Mouse (Mus musculus): ENCODE data around the gene Orai3.

Gene Orai3

DNA sequence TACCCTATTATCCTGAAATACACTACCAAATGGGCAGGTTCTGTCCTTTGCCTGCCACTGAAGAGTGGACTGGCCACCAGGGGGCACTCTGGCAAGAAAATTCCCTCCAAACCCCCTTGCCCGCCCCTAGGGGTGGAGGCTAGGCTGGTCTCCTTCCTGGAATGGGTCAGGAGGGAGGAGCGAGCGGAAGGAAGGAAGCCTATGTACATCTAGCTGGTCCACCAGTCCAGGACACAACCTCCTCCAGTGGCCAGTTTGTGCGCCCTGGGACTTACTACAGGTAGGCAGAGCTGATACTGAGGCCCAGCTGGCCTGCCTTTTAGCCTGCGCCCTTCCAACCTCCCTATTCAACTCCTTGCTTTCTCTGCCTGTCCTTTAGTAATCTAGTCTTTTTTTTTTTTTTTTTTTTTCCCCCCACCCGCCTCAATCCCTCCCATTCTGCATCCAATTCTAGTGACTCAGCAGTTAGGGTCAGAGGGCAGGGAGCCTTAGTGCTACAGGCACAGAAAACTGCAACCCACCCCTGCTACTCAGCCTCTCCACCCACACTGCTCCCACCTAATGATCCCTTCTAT is 30.9 kb downstream of the Orai3 start, which contains the start of gene Hsd3b7:
Hsd3b7 (plus strand) TSS at position 170 of the 575 bp plus-strand sequence.
- peak; percentile 88 for DNase-seq

DNA sequence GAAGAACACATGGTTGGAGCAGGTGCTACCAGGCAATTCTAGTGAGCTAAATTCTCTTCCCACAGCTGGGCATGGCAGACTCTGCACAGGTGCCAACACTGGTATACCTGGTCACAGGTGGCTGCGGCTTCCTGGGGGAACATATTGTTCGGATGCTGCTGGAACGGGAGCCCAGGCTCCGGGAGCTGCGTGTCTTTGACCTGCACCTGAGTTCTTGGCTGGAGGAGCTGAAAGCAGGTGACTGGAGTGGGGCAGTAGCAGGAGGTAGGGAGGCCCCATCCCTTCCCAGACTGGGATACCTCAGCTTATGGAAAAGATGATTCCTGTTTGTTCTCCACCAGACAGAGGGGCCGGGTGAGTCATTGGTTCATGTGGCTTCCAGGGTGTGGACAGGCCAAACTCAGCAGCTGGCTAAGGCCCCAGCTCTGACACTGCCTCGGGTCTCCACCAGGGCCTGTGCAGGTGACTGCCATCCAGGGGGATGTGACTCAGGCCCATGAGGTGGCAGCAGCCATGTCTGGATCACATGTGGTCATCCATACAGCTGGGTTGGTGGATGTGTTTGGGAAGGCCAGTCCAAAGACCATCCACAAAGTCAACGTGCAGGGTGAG is 31.5 kb downstream of the Orai3 start:
- DNase-seq = peak; percentile 56

- peak; percentile 61 for DNase-seq
Measured at GRCm38 (mm10) chr7:127802313-127802712, 32.7 kb downstream of the Orai3 start.

DNA sequence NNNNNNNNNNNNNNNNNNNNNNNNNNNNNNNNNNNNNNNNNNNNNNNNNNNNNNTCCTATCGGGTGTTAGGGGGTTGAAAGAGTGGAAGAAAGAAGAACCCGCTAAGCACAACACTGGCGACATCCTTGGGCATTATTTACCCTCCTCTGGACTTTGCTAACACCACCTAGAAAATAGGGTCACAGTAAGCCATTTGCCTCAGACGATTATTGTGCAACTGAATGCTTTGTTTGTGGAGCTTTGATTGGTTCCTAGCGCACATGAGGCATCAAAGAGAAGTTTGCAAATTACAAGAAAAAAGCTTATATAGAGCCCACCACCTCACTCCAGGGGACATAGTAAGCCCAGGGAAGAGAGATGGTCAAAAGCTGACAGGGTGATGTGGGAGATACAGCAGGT is 39.2 kb downstream of the Orai3 start:
- no peak for DNase-seq

- no peak for DNase-seq
Measured at GRCm38 (mm10) chr7:127809846-127810245, 40.2 kb downstream of the Orai3 start.

DNA sequence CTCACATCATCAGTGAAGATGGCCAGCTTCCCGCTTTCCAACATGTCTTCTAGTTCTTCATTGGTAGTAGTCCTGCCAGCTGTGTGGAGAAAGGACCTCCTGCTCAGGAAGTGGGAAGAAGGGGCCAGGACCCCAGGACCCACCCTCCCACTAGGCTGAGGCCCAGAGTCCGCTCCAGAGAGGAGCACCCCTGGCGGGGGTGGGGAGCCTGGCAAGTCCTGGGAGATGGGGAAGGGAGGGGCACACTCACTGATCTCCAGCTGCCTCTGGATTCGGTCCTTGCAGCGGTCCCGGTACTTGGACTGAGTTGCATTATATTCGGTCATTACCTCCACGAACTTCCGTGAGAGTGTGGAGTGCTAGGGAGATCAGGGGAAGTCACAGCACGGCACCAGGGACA is 41.0 kb downstream of the Orai3 start:
- DNase-seq = no peak

DNA sequence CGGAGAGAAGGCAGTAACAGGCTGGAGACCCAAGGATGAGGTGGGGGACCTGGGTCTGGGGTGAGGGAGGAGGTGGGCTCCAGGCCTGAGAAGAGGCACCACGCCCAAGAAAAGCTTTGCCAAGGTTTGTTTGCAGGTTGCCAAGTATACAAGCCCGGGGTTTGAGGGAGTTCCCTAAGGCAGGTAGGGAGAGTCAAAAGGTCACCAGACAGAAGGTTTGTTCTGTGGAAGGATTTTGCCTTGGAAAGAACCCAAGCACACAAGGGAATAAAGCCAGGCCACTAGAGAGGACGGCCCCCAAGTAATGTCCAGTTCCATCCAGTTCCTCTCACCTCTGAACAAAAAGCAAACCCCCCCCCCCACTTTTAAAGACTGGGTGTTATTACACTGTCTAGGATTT is 41.6 kb downstream of the Orai3 start:
- DNase-seq = no peak

DNA sequence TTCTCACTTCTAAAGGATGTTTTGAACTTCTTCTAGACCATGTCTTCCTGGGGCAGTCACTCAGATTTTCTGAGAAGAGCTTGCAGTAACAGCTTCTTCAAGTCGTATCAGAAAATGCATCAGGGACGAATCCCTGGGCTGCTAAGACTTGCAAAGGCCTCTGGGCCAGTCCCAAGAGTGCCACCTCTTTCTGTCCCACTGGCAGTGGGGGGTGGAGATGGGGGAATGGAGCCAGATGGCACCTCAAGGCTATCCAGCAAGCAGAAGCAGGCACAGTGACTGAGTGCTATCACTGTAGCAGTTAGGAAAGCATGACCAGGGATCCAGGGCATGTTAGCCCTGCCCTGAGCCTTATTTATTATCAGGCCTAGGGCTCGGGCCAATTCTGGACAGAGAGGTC is 42.7 kb downstream of the Orai3 start:
- no peak for DNase-seq

- no peak for DNase-seq
Measured at GRCm38 (mm10) chr7:127813821-127814220, 44.2 kb downstream of the Orai3 start.

DNA sequence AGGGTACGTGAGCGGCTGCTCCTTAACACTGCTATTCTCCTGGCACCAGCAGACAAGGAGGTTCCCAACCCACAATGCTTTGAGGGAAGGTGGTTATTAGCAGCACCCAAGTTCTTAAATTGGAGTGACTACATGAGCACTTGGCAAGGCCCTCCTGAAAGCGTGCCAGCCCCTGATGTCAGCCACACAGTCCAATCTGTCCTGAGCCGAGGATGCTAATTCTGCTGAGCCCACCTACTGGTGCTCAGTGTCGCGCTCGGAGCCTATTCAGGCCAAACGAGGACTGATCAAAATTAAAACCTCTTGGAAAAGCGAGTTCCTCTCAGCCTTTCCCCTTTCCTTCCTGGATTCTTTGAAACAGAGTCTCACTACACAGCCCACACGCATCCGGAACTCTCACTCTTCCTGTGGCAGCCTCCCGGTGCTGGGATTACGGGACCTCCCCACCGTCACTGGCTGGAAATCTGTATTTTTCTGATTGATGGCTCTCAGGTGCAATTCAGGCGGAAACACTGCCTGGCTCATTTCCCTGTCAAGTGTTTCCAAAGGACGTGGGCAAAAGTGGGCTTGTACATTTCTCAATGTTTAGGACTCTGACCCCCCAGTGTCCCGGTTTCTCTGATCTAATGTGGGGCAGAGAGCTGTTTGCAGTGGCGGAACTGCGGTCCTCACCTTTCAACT is 44.8 kb downstream of the Orai3 start:
- peak; percentile 88 for DNase-seq

DNA sequence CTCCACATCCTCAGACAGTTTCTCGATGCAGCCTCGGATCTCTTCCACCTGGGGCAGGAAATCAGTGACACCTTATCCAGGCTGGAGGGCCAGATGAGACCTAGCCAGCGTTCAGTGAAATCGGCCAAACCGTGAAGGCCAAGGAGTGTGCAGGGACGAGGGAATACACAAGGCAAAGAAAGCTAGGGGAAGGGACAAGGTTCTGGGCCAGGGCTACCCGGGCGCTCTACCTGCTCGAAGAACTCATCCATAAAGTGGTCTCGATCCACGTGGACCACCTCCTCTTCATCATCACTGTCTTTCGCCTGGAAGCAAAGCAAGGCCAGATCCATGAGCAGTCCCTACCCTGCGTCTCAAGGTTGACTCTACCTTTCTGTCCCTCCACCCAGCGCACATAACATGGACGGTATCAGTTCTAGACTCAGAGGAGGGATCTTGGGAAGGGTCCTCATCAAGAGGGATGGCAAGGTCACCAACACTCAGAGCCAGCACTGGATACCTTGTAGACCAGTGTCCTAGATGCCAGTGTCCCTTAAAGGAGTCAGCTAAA is 45.6 kb downstream of the Orai3 start:
- no peak for DNase-seq

GRCm38 (mm10) chr7:127815954-127816821 is 46.6 kb downstream of the Orai3 start:
- peak; percentile 89 for DNase-seq

DNA sequence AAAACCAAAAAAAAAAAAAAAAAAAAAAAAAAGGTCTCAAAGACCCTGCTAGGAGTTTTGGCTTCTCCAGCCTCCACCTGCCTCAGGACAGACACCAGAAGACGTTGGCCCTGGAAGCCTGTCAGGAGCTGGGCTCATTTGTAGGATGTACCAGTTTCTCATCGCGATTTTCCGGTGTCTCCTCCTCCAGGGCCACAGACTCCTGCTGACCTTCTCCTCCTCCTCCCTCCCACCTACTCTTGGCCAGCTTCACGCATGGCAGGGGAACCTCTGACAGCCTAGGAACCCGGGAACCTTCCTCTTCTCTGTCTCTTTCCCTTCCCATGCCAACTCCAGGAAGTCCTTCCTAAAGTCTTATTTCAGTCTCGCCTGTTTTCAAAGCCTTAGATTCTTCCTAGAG is 47.4 kb downstream of the Orai3 start:
- no peak for DNase-seq

DNA sequence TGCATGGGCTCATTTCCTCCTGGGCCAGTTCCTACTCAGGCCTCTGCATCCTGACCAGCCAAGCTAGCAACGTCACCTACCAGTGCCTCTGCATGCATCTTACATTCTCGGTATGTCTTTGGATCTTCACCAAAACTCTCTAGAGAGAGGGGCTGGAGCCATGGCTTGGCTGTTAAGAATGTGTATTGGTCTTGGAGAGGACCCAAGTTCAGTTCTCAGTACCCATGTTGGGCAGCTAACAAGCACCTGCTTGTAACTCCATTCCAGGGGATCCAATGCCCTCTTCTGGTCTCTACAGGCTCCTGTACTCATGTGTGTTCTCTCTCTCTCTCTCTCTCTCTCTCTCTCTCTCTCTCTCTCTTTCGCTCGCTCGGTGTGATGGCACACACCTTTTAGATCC is 48.2 kb downstream of the Orai3 start:
- no peak for DNase-seq

DNA sequence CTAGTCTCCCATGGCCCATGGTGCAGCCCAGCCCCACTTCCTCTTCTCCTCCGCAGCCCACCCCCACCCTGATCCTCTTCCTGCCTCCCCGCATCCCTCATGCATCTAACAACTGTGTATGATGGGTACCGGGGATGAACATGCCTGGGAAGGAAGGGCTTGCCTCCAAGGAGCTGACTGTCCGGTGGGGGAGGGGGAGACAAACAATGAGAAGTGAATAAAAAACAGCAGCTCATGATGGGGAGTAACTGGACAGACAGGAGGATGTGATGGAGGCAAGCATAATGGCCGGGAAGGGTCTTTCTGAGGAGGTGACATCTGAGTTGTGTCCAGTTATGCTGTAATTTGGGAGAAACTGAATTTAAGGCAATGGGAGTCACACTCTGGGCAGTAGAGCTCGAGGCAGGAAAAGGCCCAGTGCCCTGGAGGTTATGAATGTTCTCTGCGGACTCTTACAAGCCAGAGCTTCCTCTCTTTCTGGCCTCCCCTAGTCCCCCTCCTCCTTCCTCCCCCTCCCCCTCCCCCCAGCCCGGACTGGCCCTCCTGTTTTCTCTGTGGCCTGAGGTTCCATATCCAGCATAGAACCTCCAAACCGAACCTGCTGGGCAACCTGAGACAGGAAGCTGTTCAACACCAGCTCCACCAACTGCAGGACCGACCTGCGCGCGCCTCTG is 51.4 kb downstream of the Orai3 start:
- no peak for DNase-seq

DNA sequence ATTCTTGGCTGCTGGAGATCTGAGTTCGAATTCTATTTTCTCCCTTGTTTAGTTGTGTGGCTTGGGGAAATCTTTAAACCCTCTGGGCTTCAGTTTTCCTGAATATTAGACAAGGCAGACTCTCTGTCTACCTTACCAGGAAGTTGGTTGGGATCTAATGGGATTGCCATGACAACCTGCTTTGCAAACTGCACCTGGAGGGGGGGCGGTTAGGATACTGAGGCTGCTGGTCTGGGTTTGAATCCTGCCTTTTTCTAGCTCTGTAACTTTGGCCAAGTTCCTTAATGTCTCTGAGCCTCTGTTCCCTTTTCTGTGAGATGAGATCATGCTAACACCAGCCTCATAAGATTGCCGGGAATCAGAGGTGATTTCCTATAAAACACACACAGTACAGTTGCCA is 52.9 kb downstream of the Orai3 start:
- DNase-seq = no peak

DNA sequence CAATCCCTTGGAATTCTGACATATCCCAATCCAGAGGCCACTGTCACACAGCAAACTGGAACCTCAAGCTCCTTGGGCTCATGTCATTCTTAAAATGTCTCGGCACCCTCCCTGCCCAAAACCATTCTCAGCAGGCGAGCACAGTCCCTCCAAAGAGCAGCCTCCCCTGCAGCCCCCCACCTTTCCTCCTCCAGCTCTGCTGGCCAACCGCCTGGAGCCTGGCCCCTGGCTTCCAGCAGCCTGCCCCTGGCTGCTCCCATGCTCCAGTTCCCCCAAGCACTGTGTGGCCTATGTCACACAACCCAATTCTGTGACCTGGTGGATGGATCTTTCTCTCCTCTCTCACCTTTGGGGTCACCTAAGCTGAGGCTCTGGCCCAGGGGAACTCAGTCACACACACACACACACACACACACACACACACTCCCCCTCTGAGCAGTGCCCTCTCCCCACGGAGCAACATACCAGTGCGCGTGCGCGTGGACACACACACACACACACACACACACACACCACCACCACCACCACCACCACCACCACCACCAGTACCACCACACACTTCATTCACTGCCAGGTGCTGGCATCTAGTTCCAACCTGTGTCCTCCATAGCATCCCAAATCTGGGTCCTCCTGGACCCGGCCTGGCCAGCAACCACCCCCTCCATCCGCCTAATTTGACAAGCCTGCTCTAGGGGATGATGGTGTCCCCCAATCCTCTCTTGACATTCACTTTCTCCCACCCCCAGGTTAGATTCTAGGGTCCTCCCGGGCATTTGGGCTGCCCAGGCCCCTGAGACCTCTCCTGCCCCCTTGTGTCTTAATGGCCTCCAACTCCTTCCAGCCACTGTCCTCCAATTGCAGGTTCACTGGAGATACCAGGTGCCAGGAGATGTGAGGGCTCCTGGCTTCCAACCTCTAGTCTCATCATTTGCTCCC is 53.9 kb downstream of the Orai3 start:
- DNase-seq = no peak

GRCm38 (mm10) chr7:127824176-127824871 is 54.7 kb downstream of the Orai3 start, which contains the start of the genes Stx4a and Stx1b:
Gene Stx4a, plus strand, starts transcription at chr7:127824294.
Gene Stx1b, minus strand, starts transcription at chr7:127824549.
- DNase-seq = peak; percentile 58

All from layer of hippocampus, adult 9-11 months (tissue).